Mouse (Mus musculus): Measurements from ENCODE around the gene Casp2.

The Casp2 gene

DNA sequence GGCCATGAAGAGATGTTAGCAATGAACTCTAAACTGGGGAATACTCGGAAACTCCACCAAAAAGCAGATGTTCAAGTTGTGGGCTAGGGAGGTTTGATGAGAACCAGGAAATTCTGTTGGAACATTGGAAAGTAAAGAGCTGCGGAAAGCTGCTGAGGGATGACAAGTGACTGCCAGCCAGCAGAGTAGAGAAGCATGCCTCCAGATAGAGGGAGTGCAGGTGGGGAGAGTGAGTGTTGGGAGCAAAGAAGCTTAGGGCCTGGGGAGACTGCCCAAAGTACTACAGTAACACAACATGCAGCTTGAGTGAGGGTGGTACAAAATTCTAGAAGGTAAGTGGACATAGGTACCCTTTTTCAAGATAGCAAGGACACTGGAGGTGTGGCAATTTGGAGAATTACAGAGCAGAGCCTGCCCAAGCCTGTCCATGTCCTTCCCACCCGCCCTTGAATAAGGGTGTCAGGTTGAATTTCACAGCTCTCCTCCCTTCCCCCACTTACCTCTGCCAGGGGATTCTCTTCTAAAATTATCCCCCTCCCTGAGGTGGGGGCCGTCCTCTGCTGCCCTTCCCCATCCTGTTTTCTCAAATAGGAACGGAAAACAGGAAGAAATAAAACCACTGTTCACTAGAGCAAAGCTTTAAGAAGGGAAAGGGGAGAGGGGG lies 18.2 kb downstream of the Casp2 start:
- no peak for DNase-seq

DNA sequence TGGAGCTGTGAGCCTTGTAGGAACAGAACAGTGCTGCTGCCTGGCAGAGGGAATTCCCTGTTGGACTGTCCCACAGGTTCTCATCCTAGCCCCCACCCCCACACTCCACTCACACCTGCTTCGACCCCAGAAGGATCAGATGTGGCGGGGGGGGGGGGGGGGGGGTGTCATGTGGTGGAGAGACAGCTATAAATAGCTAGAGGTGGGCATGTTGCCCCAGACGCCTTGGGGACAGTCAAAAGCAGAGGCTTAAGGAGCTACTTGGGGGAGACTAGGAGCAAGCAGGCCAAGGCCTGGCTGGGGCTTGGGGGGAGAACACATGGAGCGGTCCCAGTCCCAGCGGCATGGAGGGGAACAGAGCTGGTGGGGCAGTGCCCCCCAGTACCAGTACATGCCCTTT lies 21.7 kb downstream of the Casp2 start, which contains the start of gene Clcn1:
TSS of gene Clcn1 (plus strand) at position 238 of the 400 bp plus-strand sequence.
- DNase-seq: no peak

DNA sequence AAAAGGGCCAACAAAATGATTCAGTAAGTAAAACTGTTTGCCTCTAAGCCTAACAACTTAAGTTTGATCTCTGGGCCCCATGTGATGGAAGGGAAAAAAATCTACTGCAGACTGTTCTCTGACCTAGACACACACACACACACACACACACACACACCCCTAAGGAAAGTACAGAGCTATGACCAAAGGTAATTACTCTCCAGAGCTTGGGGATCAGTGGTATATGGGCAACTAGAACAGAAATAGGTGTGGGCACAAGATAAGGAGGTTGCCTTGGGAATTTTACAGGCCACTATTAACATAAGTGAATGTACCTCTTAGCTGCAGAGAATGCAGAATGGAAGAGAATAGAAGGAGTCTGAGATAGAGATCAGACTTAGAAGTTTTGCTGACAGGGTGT lies 22.8 kb downstream of the Casp2 start:
- DNase-seq: no peak

DNA sequence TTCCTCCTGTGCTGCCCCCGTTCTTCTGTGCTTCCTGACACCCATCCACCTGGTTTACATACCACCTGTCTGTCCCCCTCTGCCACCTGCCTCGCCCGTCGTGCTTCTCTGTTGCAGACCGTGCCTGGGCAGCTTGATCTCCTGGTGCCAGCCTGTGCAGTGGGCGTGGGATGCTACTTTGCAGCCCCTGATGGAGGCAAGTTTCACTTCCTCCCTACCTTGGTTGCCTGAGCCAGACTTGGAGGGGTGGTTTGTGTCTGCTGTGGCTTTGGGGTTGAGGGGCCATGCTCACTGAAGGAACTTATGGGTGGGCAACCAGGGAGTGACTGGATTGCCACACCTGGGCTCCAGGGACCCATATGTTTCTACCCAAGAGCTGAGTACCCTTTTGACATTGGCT lies 28.5 kb downstream of the Casp2 start:
- peak; percentile 6 for DNase-seq

DNA sequence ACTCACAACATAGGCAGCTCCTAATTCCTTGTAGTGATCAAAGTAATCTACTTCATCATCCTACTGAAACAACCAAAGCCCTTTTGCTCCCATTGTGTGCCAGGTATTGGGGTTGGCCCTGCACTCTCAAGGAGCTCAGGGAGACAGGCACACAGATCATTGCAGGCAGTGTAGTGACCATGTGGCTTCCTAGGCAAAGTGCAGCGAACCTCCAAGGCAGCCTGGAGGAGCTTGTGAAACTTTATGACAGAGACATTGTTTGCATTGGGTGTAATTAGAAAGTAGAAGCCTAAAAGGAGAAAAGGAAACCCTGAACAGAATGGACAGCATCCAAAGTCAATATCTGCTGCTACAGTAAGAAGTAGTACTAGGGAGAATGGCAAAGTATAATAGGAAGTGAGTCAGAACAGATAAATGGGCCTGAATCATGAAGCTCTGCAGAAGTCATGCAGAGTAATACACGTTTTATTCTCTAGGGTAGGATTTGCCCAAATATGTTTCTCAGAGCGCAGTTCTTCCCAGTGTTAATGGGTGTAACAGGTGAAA lies 30.8 kb downstream of the Casp2 start:
- peak; percentile 37 for DNase-seq

DNA sequence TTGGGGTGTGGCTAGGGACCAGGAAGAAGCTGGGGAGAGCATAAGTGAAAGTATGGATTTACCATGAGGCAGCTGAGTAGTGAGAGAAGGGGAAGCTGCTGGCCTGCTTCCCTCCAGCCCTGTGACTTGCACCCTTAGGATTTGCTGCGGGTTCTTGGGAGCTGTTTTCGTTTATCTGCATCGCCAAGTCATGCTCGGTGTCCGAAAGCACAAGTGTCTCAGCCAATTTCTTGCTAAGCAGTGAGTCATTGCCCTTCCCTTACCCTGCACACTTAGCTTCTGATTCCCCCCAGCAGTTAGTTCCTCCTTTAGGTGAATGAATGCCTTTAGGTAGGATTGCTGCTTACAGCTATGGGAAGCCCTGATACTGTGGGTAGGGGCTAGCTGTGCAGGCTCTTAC lies 34.6 kb downstream of the Casp2 start:
- no peak for DNase-seq

DNA sequence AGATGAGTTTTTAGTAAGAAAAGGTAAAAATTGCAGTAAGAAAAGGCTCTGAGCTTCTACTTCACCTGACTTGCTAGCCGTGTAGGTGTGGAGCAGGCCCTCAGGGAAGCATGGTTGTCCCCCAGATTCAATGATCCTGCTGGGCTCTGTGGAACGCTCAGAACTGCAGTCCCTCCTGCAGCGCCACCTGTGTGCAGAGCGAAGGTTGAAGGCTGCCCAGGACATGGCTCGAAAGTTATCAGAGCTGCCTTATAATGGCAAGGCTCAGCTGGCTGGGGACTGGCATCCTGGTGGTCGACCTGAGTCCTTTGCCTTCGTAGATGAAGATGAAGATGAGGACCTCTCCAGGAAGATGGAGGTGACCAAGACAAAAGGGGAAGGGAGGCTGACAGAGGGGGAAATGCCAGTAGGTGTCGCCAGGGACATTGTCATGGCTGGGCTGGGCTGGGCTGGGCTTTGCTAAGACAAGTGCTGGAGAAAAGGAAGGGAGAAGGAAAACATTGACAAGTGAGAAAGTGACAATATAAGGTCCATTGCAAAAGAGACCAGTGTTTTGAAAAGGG lies 45.1 kb downstream of the Casp2 start:
- peak; percentile 15 for DNase-seq

DNA sequence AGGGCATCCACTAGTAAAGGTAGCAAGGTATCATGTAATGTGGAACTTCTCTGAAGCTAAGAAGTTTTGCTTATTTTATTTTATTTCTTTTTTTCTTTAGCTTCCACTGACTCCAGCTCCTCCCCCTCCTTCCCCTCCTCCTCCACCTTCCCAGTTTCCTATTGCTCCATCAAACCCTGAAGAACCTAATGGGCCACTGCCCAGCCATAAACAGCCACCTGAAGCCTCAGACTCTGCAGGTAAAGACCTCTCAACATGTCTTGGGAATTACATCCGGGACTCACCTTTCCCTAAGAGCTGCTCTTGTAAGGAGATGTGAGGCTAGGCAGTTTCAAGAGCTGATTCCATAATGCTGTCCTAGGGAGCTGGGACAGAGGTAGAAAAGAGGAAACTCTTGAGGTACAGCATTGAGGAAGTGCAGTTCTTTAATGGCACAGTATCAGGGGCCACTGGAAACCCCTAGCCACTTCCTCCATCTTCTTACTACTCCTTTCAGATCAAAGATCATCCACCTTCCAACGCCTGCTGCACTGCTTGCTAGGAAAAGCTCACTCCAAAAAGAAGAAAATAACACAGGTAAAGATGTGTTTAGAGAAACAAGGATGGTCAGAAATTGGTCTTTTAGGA lies 45.8 kb downstream of the Casp2 start:
- DNase-seq: peak; percentile 21

DNA sequence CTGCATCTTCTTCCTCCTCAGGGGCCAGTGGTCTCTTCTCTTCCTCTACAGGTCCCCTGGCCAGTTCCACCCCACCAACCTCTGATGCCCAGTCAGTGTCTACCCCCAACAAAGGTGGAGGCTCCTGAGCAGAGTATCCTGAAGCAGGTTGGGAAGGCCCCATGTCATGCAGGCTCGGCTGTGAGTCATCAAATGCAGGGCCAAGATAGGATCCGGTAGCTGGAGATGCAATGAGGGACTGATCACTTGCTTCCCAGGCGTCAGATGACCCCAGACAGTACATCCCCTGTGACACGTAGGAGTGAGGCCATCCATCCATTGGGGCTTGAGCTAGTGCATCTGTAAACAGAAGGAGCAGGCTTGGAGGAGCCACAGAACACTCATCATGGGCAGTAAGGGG lies 53.5 kb downstream of the Casp2 start:
- DNase-seq: no peak

DNA sequence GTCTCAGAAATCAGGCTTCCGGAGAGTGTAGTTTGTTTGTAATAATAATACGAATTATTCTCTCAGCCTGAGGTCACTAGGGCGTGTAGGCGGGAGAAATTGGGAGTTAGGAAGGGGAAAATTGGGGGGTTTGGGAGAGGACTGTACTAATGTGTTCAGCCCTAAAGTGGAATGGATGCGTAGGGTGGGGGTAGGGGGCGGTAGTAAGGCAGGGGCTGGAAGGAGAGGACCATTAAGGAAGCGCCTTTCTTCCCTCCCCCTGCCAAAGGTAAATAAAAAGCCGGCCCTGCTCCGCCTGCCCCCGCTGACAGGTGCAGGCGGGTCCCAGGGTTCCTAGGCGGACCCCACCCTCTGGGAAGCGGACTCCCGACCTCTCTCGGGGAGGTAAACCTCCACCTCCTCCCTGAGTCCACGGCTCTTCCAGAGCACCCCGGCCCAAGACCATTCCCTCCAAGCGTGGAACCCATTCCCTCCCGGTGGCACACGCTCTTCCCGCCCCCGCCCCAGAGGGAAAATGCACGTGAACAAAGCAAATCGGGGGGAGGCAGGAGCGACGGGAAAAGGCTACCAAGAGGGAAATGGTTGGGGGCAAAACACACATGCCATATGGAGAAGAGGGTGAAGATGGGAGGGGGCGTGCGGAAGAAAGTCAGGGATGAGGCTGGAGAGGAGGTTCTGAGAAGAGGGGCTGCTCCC lies 58.7 kb downstream of the Casp2 start:
- no peak for DNase-seq

DNA sequence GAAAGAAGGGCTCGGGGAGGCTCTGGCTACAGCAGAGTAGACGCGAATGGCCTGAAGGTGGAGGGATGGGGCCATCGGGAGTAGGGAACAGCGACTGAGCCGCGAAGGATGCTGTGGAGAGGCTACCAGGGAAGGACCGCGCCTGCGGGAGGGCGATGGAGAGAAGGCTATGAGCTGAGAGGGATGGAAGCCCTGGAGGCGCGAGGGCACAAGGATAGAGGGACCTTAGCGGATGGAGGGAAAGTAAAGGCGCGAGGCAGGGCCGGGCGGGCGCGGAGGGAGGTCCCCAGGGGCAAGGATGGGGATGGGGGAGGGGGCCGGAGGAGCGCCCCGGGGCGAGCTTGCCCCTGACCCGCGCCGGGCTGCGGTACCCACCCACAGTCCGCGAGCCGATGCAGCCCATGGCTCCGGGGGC lies 59.3 kb downstream of the Casp2 start:
- no peak for DNase-seq

DNA sequence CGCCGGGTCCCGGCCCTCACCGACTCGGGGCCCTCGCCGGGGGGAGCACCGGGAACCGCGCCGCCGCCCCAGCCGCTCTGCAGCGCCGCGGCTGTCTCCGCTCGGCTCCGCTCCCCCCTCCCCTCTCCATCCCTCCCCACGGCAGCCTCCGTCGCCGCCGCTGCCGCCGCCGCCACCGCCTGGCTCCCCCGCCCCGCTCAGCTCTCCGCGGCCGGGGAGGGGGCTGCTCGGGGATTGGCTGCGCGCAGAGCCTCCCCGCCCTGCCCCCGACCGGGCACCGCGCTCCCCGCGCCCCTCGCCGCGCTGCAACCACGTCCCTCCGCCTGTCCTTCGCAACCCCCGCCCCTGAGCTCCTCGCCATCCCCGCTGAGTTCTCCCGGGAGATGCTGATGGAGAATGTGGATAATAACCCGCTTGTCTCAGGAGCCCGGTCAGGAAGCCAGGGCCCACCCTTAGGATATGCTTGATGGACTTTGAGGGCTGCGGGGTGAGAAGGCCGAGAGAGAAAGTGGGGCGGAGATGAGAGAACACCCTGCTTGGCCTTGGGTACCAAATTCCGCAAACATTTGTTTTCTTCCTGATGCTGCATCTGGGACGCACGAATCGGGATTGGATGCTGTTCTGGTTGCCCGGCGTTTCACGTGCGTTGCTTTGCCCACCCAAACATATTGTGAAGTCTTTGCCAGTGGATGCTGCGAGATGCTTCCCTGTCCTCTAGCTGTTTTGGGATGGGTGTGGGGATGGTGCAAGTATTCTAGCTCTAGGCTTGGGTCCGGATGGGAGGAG lies 59.9 kb downstream of the Casp2 start, which contains the start of gene Fam131b:
TSS of gene Fam131b (minus strand) at position 162 of the 786 bp plus-strand sequence.
- DNase-seq: no peak

DNA sequence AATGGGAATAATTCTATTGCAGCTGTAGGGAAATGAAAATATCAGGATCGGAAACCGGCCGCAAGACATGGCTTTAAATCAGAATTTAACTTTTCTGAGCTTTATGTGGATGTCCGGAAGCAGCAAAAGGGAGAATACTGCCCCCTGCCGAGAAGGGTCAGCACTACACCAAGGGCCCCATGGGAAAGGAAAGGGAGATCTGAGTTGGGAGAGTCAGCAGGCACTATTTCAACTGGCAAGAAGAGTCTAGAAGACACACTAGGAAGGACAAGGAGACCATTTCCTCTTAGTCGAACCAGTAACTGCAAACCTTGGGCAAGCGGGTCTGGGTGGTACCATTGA lies 60.5 kb downstream of the Casp2 start:
- DNase-seq: peak; percentile 86

DNA sequence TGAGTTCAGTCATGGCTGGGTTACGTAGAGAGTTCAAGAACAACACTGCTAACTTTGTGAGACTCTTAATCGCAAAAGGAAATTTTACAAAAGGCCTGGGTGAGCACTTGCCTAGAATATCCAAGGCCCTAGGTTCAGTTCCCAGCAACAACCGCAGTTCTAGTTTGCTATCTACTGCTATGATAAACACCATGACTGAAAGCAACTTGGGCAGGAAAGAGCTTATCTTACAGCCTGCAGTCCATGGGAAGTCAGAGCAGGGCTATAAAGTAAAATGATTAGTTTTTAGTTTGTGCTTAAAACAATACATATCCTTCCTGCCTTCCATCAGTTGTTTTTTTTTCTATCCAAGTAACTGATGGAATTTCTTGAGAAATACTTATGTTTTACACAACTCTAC lies 61.7 kb downstream of the Casp2 start:
- DNase-seq: no peak

DNA sequence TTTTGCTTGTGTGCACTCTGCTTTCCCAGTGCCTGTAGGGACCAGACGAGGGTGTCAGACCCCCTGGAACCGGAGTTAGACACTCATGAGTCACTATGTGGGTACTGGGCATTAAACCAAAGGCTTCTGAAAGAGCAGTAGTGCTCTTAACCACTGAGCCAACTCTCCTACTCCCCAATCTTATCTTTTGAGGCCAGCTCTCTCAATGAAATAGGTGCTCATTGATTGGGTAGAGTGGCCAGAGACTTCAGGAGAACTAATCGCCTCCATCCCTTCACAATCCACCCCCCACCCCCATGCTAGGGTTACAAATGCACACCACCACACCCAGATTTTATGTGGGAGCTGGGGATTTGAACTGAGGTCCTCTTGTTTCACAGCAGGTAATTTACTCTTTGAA lies 64.0 kb downstream of the Casp2 start:
- no peak for DNase-seq

DNA sequence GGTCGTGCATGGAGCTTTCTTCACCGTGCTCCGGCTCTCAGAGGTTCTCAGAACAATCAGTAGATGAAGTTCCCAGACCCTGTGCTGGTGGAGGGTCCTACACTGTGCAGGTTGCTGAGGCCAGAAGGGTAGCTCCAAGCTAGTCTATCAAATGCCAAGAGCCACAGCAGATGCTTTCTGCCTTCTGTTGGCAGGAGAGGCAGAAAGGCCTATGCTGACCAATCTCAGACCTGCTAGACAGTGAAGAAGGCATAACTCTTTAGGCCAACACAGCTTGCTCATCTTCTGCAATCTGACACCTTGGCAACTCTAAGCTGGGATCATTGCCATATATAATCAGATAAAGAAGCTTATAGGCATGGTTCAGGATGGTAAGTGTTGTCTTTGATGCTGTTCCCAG lies 65.4 kb downstream of the Casp2 start:
- DNase-seq: no peak

DNA sequence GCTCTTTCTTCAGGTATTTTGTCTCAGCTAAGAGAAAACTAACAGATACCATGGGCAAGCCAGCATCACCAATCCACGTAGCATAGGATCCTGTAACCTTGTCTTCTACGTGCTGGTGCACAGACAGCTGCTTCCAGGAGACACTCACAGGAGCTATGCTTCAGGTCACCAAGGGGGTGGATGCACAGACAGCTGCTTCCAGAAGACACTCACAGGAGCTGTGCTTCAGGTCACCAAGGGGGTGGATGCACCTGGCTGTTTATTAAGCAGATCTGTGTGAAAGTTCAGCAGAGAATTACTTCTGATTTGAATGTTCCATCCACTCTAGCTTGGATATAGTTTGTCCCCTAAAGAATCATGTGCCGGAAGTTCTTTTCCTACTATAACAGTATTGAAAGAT lies 66.2 kb downstream of the Casp2 start:
- no peak for DNase-seq

Measured in lung, postnatal 36 days (tissue).